Mouse (Mus musculus) lung, embryonic 14.5 days (tissue): Measurements from ENCODE around the gene Gm3625. TPM values are rescaled to one million over a fixed set of nuclear protein-coding genes. Genes with fewer than 3 reads are reported as not detected.
"Not testable (repeated sequence)": the region's sequence is repeated elsewhere in the genome, so short reads cannot be mapped to it uniquely, and the experiment has no call there.

ENCODE experiments used
- ATAC-seq: fragments of 200-750 bp; cut with Nextera tagmentation; 2 replicates; pipeline ENCODE4 v1.8.0; 2017; ENCODE audit warnings: mild to moderate bottlenecking, moderate TSS enrichment, moderate library complexity; ENCODE audit not compliant: insufficient read depth
- DNase-seq: peaks from one replicate; pipeline ENCODE4 v3.0.0-alpha.2; 2015
- H3K27ac ChIP-seq: fragments of 300-500 bp; sonication (generic); 2 replicates; pipeline ENCODE4 v1.5.1; 2014; ENCODE audit warnings: low read depth, mild to moderate bottlenecking, moderate library complexity
- H3K27me3 ChIP-seq: fragments of 300-500 bp; sonication (generic); 2 replicates; pipeline ENCODE4 v1.6.1; 2014; ENCODE audit warnings: low read length, control low read depth; ENCODE audit not compliant: insufficient read depth
- H3K36me3 ChIP-seq: fragments of 300-500 bp; sonication (generic); 2 replicates; pipeline ENCODE4 v1.6.1; 2014; ENCODE audit warnings: control low read depth; ENCODE audit not compliant: insufficient read depth
- H3K4me1 ChIP-seq: fragments of 300-500 bp; sonication (generic); 2 replicates; pipeline ENCODE4 v1.6.1; 2014; ENCODE audit warnings: antibody characterized with exemption, control low read depth; ENCODE audit not compliant: insufficient read depth
- H3K4me2 ChIP-seq: fragments of 300-500 bp; sonication (generic); 2 replicates; pipeline ENCODE4 v1.6.1; 2014; ENCODE audit warnings: mild to moderate bottlenecking
- H3K4me3 ChIP-seq: fragments of 300-500 bp; sonication (generic); 2 replicates; pipeline ENCODE4 v1.5.1; 2014; ENCODE audit warnings: low read depth, low read length
- H3K9ac ChIP-seq: fragments of 300-500 bp; sonication (generic); 2 replicates; pipeline ENCODE4 v1.6.1; 2014
- H3K9me3 ChIP-seq: fragments of 300-500 bp; sonication (generic); 2 replicates; pipeline ENCODE4 v1.6.1; 2016; ENCODE audit warnings: low read depth, low read length, control low read depth
- CTCF ChIP-seq: IDR thresholded peaks from 2 replicates; pipeline ENCODE4 v1.5.1; 2016; ENCODE audit warnings: antibody characterized with exemption, low read depth
- WGBS: fragments of 180-500 bp; shearing (Covaris S2); extraction: QIAGEN DNeasy Blood & Tissue Kit; methylation state at CpG from one replicate; pipeline ENCODE4 v1.1.7; 2014; 5-methylcytosine and 5-hydroxymethylcytosine counted together
- polyA plus RNA-seq: library from polyadenylated mRNA; unstranded; fragments of >200 nt; fragmentation: Nextera tagmentation; extraction: Ambion mirVana; gene quantifications from 2 replicates; pipeline ENCODE4 v1.2.1, GENCODE M21; 2014

Gene Gm3625
- polyA plus RNA-seq, 1 experiment from 2014 or later: not detected

DNA sequence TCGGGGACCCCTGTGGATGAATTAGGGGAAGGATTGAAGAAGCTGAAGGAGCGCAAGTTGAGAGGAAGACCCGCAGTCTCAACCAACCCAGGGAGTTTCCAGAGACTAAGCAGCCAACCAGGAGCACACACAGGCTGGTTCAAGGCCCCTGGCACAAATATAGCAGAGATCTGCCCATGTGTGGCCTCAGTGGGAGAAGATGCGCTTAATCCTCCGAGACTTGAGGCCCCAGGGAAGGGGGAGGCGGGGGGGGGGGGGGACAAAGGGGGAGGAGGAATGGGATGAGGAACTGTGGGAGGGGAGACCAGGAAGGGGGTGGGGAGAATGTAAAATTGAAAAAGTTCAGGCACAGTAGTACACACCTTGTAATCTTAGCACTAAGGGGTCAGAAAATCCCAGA is 37.3 kb downstream of the Gm3625 start:
- Histone ChIP-seq H3K9ac (no peak overlapping the region), H3K27me3 (no peaks in the 10 kb centered on the region), H3K4me1 (peaks cover 6% of the 10 kb centered on the region), H3K4me3 (no peak overlapping the region), H3K9me3 (no peaks in the 10 kb centered on the region), H3K4me2 (no peak overlapping the region), H3K27ac (no peak overlapping the region), H3K36me3 (no peaks in the 10 kb centered on the region)
- no peak for DNase-seq
- TF ChIP-seq CTCF: no peak
- WGBS: 74% methylated on average over 6 of the region's 6 CpGs
- no peak for ATAC-seq

GRCm38 (mm10) chr12:4553704-4554103 is 39.0 kb downstream of the Gm3625 start:
- WGBS: 57% methylated on average over 3 of the region's 3 CpGs
- H3K36me3 ChIP-seq, DNase-seq, ATAC-seq, H3K9ac ChIP-seq, H3K4me3 ChIP-seq, H3K9me3 ChIP-seq, H3K27me3 ChIP-seq, H3K4me2 ChIP-seq, H3K27ac ChIP-seq, H3K4me1 ChIP-seq: not testable (repeated sequence)

- DNase-seq: peak; percentile 92
- peak overlapping the region; percentile 44 for H3K4me2 ChIP-seq
- peak overlapping the region; percentile 1; the same call in 1 of the 2 replicates for H3K9ac ChIP-seq
- H3K36me3 ChIP-seq: no peaks in the 10 kb centered on the region
- WGBS: 17% methylated on average over 18 of the region's 18 CpGs
- TF ChIP-seq CTCF: peak; percentile 83
- H3K27ac ChIP-seq: no peak overlapping the region
- peak; percentile 50; the same call in 1 of the 2 replicates for ATAC-seq
- no peaks in the 10 kb centered on the region for H3K4me1 ChIP-seq
- no peaks in the 10 kb centered on the region for H3K9me3 ChIP-seq
- H3K27me3 ChIP-seq: no peaks in the 10 kb centered on the region
- no peak overlapping the region for H3K4me3 ChIP-seq
Measured at GRCm38 (mm10) chr12:4548053-4549013, 44.4 kb downstream of the Gm3625 start.

GRCm38 (mm10) chr12:4547557-4547956 is 45.2 kb downstream of the Gm3625 start:
- no peak overlapping the region for H3K9ac ChIP-seq
- no peaks in the 10 kb centered on the region for H3K36me3 ChIP-seq
- WGBS: 61% methylated on average over 14 of the region's 14 CpGs
- no peak overlapping the region for H3K4me3 ChIP-seq
- DNase-seq (no peak), ATAC-seq (no peak)
- no peak overlapping the region for H3K27ac ChIP-seq
- H3K27me3 ChIP-seq: no peaks in the 10 kb centered on the region
- no peak for TF ChIP-seq CTCF
- no peaks in the 10 kb centered on the region for H3K4me1 ChIP-seq
- no peaks in the 10 kb centered on the region for H3K9me3 ChIP-seq
- H3K4me2 ChIP-seq: no peak overlapping the region

- 22% methylated on average over 5 of the region's 5 CpGs for WGBS
- Histone ChIP-seq H3K27me3 (no peaks in the 10 kb centered on the region), H3K4me1 (no peaks in the 10 kb centered on the region), H3K4me3 (no peak overlapping the region), H3K4me2 (no peak overlapping the region), H3K9ac (no peak overlapping the region), H3K36me3 (no peaks in the 10 kb centered on the region), H3K27ac (no peak overlapping the region), H3K9me3 (no peaks in the 10 kb centered on the region)
- TF ChIP-seq CTCF: no peak
- DNase-seq (peak; percentile 85), ATAC-seq (peak; percentile 66; the same call in 1 of the 2 replicates)
Measured at GRCm38 (mm10) chr12:4546491-4546890, 46.2 kb downstream of the Gm3625 start.

- no peak for ATAC-seq
- TF ChIP-seq CTCF: no peak
- H3K9ac ChIP-seq: no peak overlapping the region
Measured at GRCm38 (mm10) chr12:4545425-4545824, 47.3 kb downstream of the Gm3625 start.

GRCm38 (mm10) chr12:4544400-4544919 is 48.3 kb downstream of the Gm3625 start:
- 75% methylated on average over 5 of the region's 5 CpGs for WGBS
- Histone ChIP-seq H3K36me3 (no peaks in the 10 kb centered on the region), H3K9ac (no peak overlapping the region), H3K4me1 (no peaks in the 10 kb centered on the region), H3K4me3 (no peak overlapping the region), H3K27me3 (no peaks in the 10 kb centered on the region), H3K9me3 (no peaks in the 10 kb centered on the region), H3K27ac (no peak overlapping the region), H3K4me2 (no peak overlapping the region)
- DNase-seq (no peak), ATAC-seq (no peak)
- no peak for TF ChIP-seq CTCF

More at GRCm38 (mm10) chr12:4545425-4545824, 47.3 kb downstream of the Gm3625 start:
- no peak for DNase-seq
- H3K27ac ChIP-seq: no peak overlapping the region
- H3K27me3 ChIP-seq: no peaks in the 10 kb centered on the region
- H3K4me3 ChIP-seq: no peak overlapping the region
- H3K36me3 ChIP-seq: no peaks in the 10 kb centered on the region
- no peak overlapping the region for H3K4me2 ChIP-seq
- no peaks in the 10 kb centered on the region for H3K4me1 ChIP-seq
- H3K9me3 ChIP-seq: no peaks in the 10 kb centered on the region

Other genes starting within 250 kb of the Gm3625 start
- gene Ncoa1, start 115.7 kb downstream of the Gm3625 start, polyA plus RNA-seq: 11.4 and 13.1 TPM in 2 replicates
- gene Itsn2, start 289 bp downstream of the Gm3625 start, polyA plus RNA-seq: 42.7 and 45.9 TPM in 2 replicates
- 0.39 and 0.41 TPM in 2 replicates for gene Fam228a, start 145.5 kb upstream of the Gm3625 start, polyA plus RNA-seq
- 2.1 and 2.5 TPM in 2 replicates for gene Pfn4, start 176.1 kb upstream of the Gm3625 start, polyA plus RNA-seq
- gene Fam228b, start 176.3 kb upstream of the Gm3625 start, polyA plus RNA-seq: 1.4 and 1.6 TPM in 2 replicates
- 258 and 261 TPM in 2 replicates for gene Sf3b6, start 224.6 kb upstream of the Gm3625 start, polyA plus RNA-seq
- 9.4 and 10.0 TPM in 2 replicates for gene Fkbp1b, start 248.7 kb upstream of the Gm3625 start, polyA plus RNA-seq